Mouse (Mus musculus) testis, adult 2 months (tissue): ENCODE measurements around the gene Usp17la. TPM values are rescaled to one million over a fixed set of nuclear protein-coding genes. Genes with fewer than 3 reads are reported as not detected.

Source experiments
- H3K27ac ChIP-seq: fragments of 200-500 bp; 2 replicates; pipeline ENCODE4 v1.5.1; 2012; ENCODE audit warnings: low read depth, low read length; ENCODE audit not compliant: control insufficient read depth, insufficient read depth
- H3K27me3 ChIP-seq: fragments of 200-500 bp; 2 replicates; pipeline ENCODE4 v1.6.1; 2012; ENCODE audit warnings: mild to moderate bottlenecking, low read length, moderate library complexity; ENCODE audit not compliant: control insufficient read depth, insufficient read depth
- H3K36me3 ChIP-seq: fragments of 200-500 bp; 2 replicates; pipeline ENCODE4 v1.6.1; 2012; ENCODE audit warnings: mild to moderate bottlenecking, low read length; ENCODE audit not compliant: control insufficient read depth, insufficient read depth
- H3K4me1 ChIP-seq: fragments of 200-500 bp; 2 replicates; pipeline ENCODE4 v1.6.1; 2012; ENCODE audit warnings: low read length; ENCODE audit not compliant: control insufficient read depth, insufficient read depth
- H3K4me3 ChIP-seq: fragments of 200-500 bp; 2 replicates; pipeline ENCODE4 v1.5.1; 2012; ENCODE audit warnings: low read depth, mild to moderate bottlenecking, low read length, moderate library complexity, mixed read lengths; ENCODE audit not compliant: control insufficient read depth
- CTCF ChIP-seq: fragments of 200-500 bp; IDR thresholded peaks from 2 replicates; pipeline ENCODE4 v1.5.1; 2012; ENCODE audit warnings: low read depth, mild to moderate bottlenecking, inconsistent platforms, low read length, moderate library complexity; ENCODE audit not compliant: control insufficient read depth, insufficient read depth, insufficient replicate concordance
- POLR2A ChIP-seq: fragments of 200-500 bp; IDR thresholded peaks from 2 replicates; pipeline ENCODE4 v1.6.1; 2012; ENCODE audit warnings: low read depth, mild to moderate bottlenecking, inconsistent platforms, low read length, moderate library complexity; ENCODE audit not compliant: control insufficient read depth
- polyA plus RNA-seq: library from polyadenylated mRNA; depleted of rRNA; stranded (reverse); fragments of >200 nt; gene quantifications from 2 replicates; pipeline ENCODE4 v1.2.3, GENCODE M21; 2012; rRNA removed

Usp17la gene
- polyA plus RNA-seq, 1 experiment: not detected

- no peak within 1 kb of the TSS for H3K4me3 ChIP-seq
- H3K4me1 ChIP-seq: no peaks in the 10 kb centered on the region
- no peaks in the 10 kb centered on the region for H3K36me3 ChIP-seq
- no peak within 1 kb of the TSS for H3K27ac ChIP-seq
- TF ChIP-seq CTCF (no peak), POLR2A (no peak)
- H3K27me3 ChIP-seq: no peaks in the 10 kb centered on the region
These were observed 20.9 kb downstream of the Usp17la start, which contains the start of gene Olfr665 for GRCm38 (mm10) chr7:104877731-104878130. Gene Olfr665 (plus strand): TSS chr7:104878031.

- no peaks in the 10 kb centered on the region for H3K36me3 ChIP-seq
- no peaks in the 10 kb centered on the region for H3K4me1 ChIP-seq
- H3K27me3 ChIP-seq: no peaks in the 10 kb centered on the region
- H3K4me3 ChIP-seq: no peak within 1 kb of the TSS
- no peak within 1 kb of the TSS for H3K27ac ChIP-seq
- TF ChIP-seq CTCF (no peak), POLR2A (no peak)
These were observed 39.0 kb downstream of the Usp17la start, which contains the start of gene Olfr666 for GRCm38 (mm10) chr7:104895852-104896251. Gene Olfr666 (minus strand): TSS chr7:104895952.

Other genes with a start within 250 kb of the Usp17la start
- not detected in 2 replicates for gene Olfr656, start 243.1 kb upstream of the Usp17la start, polyA plus RNA-seq
- not detected in 2 replicates for gene Olfr657, start 232.2 kb upstream of the Usp17la start, polyA plus RNA-seq
- not detected in 2 replicates for gene Olfr658, start 209.7 kb upstream of the Usp17la start, polyA plus RNA-seq
- gene Olfr659, start 190.3 kb upstream of the Usp17la start, polyA plus RNA-seq: not detected in 2 replicates
- gene Olfr661, start 170.5 kb upstream of the Usp17la start, polyA plus RNA-seq: not detected in 2 replicates
- not detected in 2 replicates for gene Usp17le, start 79.5 kb upstream of the Usp17la start, polyA plus RNA-seq
- gene Usp17lb, start 14.4 kb upstream of the Usp17la start, polyA plus RNA-seq: not detected in 2 replicates
- not detected in 2 replicates for gene Olfr665, start 21.0 kb downstream of the Usp17la start, polyA plus RNA-seq
- gene Olfr666, start 38.9 kb downstream of the Usp17la start, polyA plus RNA-seq: not detected in 2 replicates
- gene Olfr667, start 64.5 kb downstream of the Usp17la start, polyA plus RNA-seq: not detected in 2 replicates
- not detected in 2 replicates for gene Olfr668, start 71.0 kb downstream of the Usp17la start, polyA plus RNA-seq
- not detected in 2 replicates for gene Olfr669, start 77.2 kb downstream of the Usp17la start, polyA plus RNA-seq
- gene Olfr670, start 105.6 kb downstream of the Usp17la start, polyA plus RNA-seq: not detected in 2 replicates
- not detected in 2 replicates for gene Olfr671, start 122.1 kb downstream of the Usp17la start, polyA plus RNA-seq
- not detected in 2 replicates for gene Olfr672, start 145.0 kb downstream of the Usp17la start, polyA plus RNA-seq
- not detected in 2 replicates for gene Olfr675, start 171.5 kb downstream of the Usp17la start, polyA plus RNA-seq
- not detected in 2 replicates for gene Olfr676, start 175.7 kb downstream of the Usp17la start, polyA plus RNA-seq
- not detected in 2 replicates for gene Olfr677, start 194.4 kb downstream of the Usp17la start, polyA plus RNA-seq
- not detected in 2 replicates for gene Olfr678, start 207.5 kb downstream of the Usp17la start, polyA plus RNA-seq
- gene Olfr679, start 224.2 kb downstream of the Usp17la start, polyA plus RNA-seq: not detected in 2 replicates
- gene Olfr680-ps1, start 235.8 kb downstream of the Usp17la start, polyA plus RNA-seq: not detected in 2 replicates